Mouse (Mus musculus): ENCODE measurements around the gene Tbc1d2. TPM values are rescaled to one million over a fixed set of nuclear protein-coding genes. Genes with fewer than 3 reads are reported as not detected.
A peak's percentile ranks its signal among the peaks of the same experiment; 100 is the strongest.
"Not testable (repeated sequence)": the region's sequence is repeated elsewhere in the genome, so short reads cannot be mapped to it uniquely, and the experiment has no call there.

Gene Tbc1d2
- total RNA-seq, 2 experiments from 2014 or later: 1.4 to 1.6 TPM

DNA sequence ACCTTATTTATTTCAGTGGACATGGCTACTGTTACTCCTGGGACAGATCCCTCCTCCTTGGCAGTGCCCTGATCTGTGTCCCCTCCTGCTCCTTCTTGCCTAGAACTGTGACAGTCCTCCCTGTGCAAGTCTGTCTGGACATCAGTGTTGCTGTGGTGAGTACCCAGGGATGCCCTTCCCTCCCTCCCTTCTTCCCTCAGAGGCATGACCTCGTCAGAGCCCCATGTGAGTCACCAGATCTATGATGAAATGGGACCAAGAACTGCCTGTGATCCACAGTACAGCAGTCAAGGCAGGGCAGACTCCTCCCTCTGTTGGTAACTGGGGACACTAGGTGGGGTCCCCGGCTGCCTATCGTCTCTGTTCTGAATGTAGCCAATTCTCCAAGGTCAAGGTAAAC lies 42.4 kb downstream of the Tbc1d2 start:
- intact Hi-C loops (cut with DNase I): no loop called here
- DNase-seq: no peak

DNA sequence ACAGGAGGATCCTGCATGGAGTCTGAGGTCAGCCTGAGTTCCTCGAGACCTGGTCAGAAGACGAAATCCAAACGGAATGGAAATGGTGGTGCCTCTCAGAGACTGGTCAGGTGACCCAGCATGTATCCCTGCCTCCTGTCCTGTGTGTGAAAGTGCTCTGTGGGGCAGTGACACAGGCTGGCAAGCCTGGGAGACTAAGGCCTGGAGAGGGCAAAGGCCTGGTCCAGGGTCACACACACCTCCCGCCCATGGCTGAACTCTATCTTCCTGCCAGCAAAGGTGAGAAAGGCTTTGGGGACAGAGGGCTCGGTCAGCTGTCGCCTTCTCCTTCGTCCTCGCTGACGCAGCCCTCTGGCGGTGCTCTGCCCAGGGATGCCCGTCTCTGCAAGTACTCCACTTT lies 44.6 kb downstream of the Tbc1d2 start:
- intact Hi-C loops (cut with DNase I): no loop called here
- no peak for DNase-seq

DNA sequence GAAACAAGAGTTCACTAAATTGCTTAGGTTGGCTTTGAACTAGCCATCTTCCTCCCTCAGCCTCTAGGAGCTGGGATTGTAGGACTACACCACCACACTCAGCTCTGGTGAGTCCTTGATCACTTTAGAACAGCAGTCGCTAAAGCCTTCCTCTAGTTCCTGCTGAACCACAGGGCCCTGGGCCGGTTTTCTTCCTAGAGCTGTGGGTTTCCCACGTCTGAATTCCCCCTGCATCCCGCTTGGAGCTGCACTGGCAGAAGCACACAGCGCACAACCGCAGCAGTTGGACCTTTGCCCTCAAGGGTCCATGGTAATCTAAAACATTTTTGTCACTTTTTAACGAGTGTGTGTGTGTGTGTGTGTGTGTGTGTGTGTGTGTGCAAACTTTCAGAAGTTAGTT lies 47.3 kb downstream of the Tbc1d2 start:
- no peak for DNase-seq
- intact Hi-C loops (cut with DNase I): loop anchor here (5.0 kb wide), 1 partner anchor 95 kb away; no protein-coding TSS in a partner anchor

DNA sequence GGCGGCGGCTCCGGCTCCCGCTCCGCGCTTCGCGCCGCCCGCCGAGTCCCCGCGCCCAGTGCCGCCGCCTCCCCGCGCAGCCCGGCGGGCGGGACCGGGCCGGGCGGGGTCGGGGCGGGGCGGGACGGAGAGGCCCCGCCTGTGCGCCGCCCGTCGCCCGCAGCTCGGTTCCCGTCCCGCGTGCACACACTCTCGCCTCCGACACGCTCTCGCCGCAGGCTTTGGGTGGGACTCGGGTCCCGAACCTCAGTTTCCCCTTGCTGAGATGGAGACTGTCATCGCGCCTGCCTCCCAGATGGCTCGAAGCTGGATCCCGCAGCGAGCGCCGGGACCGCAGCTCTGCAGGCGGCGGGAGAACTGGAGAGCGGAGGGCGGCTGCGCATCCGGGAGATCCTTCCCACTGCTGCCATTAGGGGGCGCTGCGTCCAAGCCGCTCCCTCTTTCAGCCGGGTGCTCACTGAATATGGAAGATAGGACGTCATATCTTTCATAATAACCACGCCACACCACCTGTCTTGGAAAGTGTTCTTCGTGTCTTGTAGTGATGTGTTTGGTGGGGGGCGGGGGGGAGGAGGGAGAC lies 48.1 kb downstream of the Tbc1d2 start, which contains the start of gene Coro2a:
Gene Coro2a (minus strand): TSS at position 359 of the 580 bp plus-strand sequence.
- intact Hi-C loops (cut with DNase I): loop anchor here (5.0 kb wide), 1 partner anchor 95 kb away; no protein-coding TSS in a partner anchor

DNA sequence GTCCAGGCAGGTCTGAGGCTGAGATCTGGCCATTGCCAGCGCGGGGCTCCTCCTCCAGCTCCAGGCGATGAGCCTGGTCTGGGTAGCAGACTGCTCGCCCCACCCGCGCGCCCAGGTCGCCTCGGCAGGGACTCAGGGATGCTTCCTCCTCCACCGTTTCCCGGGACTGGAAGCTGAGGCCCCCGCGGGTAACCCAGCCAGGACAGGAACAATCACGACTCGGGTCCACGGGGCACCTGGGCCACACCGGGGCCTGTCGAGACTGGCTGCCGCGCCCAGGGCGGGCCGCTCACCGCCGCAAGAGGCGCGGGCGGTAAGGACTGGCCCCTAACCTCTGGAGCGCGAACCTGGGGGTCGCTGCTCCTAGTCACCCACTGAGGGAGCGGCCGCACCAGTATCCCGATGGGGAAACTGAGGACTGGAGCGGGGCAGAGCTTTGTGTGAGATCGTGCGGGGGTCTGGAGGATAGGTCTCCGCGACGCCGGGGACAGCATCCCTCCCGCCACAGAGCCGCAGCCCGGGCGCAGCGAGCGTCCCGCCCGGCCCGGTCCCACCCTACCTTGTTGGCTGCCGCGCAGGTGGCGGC lies 48.7 kb downstream of the Tbc1d2 start:
- DNase-seq: no peak
- intact Hi-C loops (cut with DNase I): loop anchor here (5.0 kb wide), 1 partner anchor 94 kb away; no protein-coding TSS in a partner anchor

More for the DNA sequence above, 48.1 kb downstream of the Tbc1d2 start, which contains the start of gene Coro2a:
- peak; percentile 84 to 89 for DNase-seq

DNA sequence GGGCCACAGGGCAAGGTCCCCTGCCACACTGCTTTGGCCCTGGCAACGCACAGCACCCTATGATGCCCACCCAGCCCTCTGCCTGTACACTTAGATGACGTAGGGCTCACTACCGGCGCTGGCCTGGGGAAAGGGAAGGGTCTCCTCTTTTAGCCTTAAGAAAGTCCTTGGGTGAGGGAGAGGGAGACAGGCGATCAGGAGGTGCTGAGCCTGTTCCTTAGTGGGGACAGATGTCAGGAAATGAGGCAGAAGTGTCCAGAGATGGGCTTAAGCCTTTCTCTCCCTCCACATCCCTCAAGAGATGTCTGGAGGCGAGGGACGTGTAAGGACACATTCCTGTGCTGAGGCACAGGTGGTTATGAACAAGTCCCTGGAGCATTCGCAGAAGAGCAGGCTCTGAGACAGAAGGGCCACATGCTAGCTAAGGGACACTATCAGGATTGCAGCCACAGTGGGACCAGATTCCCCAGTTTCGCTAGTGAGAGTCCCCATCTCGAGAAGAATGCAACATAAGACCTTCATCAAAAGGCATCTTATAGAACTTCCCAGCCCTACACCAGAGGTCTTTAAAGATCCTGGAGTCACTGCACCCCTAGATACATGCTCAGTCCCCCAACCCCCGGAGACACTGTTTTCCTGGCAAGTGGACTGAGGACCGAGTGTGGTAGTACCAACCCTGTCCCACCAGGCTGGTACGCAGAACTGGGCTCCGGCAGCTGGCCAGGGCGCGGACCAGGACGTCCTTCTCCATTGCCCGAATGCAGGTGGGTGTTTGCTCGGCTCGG lies 49.3 kb downstream of the Tbc1d2 start:
- DNase-seq: no peak
- intact Hi-C loops (cut with DNase I): loop anchor here (5.0 kb wide), 1 partner anchor 93 kb away; no protein-coding TSS in a partner anchor

DNA sequence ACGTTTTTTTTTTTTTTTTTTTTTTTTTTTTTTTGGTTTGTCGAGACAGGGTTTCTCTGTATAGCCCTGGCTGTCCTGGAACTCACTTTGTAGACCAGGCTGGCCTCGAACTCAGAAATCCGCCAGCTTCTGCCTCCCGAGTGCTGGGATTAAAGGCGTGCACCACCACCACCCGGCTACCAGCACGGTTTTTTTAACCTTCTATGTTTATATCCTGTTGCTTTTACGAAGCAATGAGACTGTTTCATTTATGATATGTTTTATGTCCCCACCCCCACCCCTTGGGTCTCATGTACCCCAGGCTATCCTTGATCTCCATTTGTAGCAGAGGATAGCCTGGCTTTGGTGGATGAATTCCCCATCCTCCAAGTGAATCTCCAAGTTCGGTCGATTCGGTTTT lies 50.4 kb downstream of the Tbc1d2 start:
- intact Hi-C loops (cut with DNase I): loop anchor here (5.0 kb wide), 1 partner anchor 92 kb away; no protein-coding TSS in a partner anchor
- DNase-seq: not testable (repeated sequence)

DNA sequence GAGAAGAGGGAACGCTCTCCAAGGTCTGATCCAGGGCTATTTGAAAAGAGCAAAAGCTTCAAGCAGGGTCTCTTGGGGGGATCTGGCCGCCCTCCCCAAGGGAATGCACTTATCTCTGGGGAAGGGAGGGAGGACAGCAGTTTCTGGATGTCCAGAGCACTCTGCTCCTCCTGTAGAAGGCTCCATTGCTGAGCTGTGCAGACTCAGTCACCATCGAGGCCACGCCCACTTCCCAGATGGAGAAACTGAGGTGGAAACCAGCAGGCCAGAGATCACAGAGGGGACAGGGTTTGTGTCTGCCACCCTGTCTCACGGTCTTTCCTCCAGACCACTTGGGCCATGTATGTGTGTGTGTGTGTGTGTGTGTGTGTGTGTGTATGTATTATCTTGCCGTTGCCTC lies 51.0 kb downstream of the Tbc1d2 start:
- intact Hi-C loops (cut with DNase I): no loop called here
- DNase-seq: no peak

DNA sequence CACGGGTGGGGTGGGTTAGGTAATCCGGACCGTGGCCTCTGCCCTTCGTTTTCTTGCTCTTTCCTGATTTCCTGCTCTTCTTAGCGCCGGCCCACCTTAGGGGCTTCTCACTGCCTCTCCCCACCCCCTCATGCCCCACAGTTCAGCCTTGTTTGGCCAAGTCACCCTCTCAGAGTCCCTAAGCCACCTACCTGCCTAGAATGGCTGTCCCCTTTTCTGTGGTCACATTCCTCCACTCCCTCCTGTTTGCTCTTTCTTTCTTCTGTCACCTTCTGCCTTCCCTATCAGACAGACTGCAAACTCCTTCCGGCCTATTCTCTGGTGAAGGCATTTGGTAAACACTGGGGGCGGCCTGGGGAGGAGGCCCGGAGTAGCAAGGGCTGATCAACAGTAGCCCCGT lies 51.9 kb downstream of the Tbc1d2 start:
- intact Hi-C loops (cut with DNase I): no loop called here
- no peak for DNase-seq

DNA sequence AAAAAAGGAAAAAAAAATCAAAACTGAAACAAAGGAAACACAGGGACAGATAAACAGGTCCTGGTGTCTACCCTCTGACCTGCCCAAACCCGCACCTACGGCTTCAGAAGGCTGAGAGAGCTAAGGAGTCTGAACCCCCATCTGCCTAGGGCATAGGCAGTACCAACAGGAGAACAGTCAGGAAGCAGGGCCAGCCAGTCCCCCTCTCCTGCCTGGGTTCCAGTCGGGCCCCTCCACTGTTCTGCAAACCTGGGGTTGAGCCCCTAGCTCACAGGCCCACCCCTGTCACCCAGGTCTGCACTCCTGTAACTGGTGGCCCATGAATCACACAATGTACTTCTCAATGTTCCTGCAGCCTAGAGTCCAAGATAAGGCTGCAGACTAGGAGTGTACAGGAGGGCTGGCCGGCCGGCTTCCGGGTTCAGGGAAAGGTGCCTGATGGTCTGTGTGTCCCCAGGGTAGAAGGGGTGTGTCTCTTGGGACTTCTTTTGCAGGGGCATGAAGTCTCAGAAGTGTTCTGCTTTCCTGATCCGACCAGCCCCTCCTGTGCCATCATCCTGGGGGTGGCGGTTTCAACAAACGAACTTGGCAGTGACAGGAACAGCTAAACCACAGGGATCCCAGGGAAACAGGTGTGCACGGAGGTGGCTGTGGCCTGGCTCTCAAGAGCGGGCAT lies 52.6 kb downstream of the Tbc1d2 start:
- no peak for DNase-seq

DNA sequence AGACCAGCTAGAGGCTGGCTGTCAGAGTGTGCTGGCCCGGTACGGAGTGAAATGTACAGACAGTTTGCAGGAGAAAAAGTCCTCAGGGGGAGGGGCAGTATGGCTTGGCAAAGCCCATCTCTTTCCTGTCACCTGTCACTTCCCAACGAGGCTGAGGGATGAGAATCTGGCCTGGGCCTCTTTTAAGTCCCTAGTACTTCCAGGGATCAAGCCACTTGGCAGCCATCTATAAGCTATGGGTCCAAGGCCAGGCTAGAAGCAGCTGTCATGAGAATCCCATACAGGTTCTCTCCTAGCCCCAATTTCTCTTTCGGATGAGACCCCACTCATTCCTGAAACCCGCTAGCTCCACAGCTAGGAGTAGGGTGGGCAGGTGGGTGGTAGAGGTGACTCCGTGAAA lies 53.6 kb downstream of the Tbc1d2 start:
- intact Hi-C loops (cut with DNase I): no loop called here
- no peak for DNase-seq

More for the DNA sequence above, 52.6 kb downstream of the Tbc1d2 start:
- intact Hi-C loops (cut with DNase I): no loop called here

DNA sequence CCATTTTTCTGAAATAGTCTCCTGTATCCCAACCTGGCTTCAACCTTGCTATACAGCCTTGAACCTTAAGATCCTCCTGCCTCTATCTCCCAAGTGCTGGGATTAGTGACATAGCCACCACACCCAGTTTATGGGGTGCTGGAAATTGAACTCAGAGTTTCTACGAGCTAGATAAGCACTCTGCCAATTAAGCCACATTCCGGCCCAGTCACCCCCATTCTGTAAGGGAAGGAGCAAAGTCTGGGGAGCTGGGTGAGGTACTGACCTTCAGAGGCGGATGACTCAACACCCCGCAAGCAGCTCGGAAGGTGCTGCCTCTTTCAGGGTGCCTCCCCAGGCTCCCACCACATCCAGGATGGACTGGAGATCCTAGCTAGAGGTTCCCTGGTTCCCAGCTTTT lies 55.9 kb downstream of the Tbc1d2 start:
- intact Hi-C loops (cut with DNase I): no loop called here
- peak in 1 of 2 experiments; percentile 0 for DNase-seq

DNA sequence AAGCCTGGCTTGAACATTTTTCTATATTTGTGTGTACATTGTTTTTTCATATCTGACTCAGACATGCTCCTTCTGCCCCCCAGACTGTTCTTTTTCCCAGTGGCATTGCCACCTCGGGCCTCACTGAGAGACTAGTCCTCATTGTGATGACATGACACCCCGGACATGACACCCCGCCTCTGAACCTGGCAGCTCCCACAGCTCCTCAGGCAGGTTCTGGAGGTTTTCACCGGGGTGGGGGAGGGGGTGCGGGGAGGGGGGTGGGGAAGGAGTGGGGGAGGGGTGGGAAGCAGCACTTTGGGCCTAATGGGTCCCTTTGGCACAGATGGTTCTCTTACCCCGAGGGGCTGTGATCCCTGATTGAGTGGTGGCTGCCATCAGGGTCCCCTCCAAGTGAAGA lies 56.5 kb downstream of the Tbc1d2 start:
- intact Hi-C loops (cut with DNase I): no loop called here
- no peak for DNase-seq

DNA sequence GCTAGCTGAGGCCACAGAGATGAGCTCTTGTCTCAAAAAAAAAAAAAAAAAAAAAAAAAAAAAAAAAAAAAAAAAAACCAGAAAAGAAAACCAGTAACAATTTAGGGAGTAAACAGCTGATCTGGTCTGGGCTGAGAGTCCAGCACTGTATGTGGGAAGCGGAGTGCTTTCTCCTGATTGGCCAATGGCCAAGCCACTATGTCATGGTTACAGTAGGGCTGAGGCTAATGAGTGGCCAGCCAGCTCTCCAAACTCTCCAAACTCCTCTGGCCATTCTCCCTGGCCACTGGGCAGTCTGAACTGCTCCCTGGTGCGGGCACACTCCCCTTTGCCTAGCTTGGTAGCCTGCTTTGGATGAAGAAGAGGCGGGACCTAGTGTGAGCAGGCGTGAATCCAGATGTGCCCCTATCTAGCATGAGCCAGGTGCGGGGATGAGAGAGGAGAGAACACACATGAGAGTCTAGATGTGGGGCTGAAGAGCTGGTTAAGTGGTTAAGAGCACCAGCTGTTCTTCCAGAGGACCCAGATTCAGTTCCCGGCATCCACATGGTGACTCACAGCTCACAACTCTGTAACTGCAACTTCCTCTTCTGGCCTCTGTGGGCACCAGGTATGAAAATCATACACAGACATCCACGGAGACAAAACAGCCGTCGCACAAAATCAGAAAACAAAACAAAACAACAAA lies 58.0 kb downstream of the Tbc1d2 start:
- peak; percentile 27 to 57 for DNase-seq

DNA sequence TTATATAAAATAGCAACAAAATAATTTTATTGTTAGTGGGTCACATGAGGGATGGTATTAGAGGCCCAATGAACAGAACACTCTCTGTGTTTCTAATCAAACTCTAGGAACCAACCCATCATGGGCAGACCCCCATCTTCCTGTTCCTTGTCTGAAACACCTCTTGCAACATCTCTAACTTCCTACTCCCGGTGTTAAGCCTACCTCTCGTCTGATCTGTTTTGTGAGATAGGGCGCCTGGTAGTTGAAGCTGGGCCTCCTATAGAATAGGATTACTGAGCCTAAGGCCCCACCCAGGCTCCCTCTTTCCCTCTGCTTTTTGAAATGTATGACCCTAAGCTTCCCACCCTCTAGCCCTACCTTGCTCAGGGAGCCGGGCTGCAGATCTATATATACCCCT lies 59.2 kb downstream of the Tbc1d2 start:
- intact Hi-C loops (cut with DNase I): no loop called here
- DNase-seq: no peak

More for the DNA sequence above, 58.0 kb downstream of the Tbc1d2 start:
- intact Hi-C loops (cut with DNase I): no loop called here

DNA sequence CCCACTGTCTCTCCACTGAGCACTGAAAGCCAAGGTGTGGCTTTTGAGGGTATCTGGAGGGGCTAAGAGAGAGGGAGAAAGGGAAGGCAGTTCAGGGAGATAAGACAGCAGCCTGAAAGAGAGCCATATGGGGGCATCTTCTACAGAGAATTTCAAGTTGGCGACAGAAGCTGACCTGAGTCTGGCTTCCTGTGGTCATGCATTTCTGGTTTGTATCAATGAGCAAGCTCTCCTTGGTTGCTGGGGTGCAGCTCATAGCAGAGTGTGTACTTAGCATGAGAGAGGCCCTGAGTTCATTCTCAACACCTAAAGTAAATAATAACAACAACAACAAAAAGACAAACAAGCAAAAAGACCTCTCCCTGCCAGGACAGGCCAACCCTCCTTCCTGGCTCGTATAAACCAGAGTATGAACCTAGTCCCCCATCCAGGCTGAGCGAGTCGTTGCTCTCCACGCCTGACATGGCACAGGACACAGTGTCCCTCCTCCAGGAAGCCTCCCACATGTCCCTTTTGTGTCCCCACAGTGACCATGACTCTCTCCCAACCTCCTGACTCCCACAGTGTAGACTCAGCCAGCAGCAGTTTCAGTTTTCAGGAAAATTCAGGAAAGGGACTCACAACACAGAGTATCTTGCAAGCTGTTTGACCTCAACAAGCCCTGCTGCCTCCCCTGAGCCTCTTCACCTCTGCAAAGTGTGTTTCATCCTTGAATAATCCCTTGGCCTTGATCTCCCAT lies 59.9 kb downstream of the Tbc1d2 start:
- DNase-seq: no peak
- intact Hi-C loops (cut with DNase I): no loop called here

DNA sequence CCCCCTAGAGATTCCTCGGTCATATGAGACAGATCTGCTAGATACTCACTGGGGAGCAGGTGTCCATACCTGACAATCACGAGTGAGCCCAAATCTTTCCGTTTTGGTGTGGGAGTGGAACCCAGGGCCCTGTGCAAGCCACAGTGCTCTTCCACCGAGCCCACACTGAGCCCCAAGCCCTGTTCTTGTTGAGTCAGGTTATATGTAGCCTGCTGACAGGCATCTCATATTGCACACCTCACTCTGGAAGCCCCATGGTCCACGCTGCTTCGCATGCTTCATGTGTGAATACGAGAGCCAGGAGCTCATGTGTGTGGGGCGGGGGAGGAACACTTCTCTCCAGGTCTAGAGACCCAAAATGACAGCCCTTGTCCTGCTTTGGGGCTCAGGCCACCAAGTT lies 60.9 kb downstream of the Tbc1d2 start:
- no peak for DNase-seq
- intact Hi-C loops (cut with DNase I): no loop called here

DNA sequence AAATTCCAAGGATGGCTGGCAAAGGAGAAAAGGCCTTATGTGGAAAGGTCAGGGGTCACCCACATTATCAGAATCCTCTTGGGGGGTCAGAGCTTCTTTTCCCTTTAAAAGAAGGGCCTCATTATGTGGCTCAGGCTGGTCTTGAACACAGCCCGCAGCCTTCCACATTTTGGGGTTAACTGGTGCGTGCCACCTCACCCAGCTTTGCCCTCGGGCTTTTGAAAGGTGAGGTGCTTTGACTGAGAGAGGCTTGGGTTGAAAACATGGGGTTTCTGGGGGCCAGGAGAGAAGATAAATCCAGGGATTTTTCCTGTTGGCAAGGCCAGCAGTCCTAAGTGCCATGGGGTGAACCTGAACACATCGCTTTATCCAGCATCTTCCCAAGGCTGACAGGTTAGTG lies 63.5 kb downstream of the Tbc1d2 start:
- intact Hi-C loops (cut with DNase I): no loop called here
- no peak for DNase-seq

DNA sequence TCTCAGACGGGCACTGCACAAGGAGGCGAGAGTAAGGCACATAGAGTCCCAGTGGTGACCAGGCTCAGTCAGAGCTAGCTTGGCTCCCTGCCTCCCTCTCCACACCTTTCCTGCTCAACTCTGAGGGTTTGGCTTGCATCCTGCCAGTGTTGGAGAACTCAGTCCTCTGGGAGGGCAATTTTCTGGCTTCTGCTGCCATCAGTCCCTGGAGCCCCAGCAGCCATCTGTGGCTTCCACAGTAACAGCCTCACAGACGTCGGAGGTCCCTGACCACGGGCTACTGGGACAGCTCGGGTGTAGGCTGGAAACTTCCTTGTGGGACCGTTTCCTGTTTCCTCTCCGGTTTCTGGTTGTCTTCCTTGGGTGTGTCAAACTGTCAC lies 64.2 kb downstream of the Tbc1d2 start:
- no peak for DNase-seq
- intact Hi-C loops (cut with DNase I): loop anchor here (1.0 kb wide), 1 partner anchor 12 kb away; no protein-coding TSS in a partner anchor

Data from heart, postnatal 14 days (tissue).